Mouse (Mus musculus) urinary bladder, adult 18-20 months (tissue): ENCODE data around the gene Grik2.
A peak's percentile ranks its signal among the peaks of the same experiment; 100 is the strongest.

Experiments used
- DNase-seq, 2 experiments: peaks; one replicate each; pipeline ENCODE4 v3.0.0; 2022; ENCODE audit warnings: low spot score in 2 of 2, mixed read lengths in 2 of 2

Gene Grik2

DNA sequence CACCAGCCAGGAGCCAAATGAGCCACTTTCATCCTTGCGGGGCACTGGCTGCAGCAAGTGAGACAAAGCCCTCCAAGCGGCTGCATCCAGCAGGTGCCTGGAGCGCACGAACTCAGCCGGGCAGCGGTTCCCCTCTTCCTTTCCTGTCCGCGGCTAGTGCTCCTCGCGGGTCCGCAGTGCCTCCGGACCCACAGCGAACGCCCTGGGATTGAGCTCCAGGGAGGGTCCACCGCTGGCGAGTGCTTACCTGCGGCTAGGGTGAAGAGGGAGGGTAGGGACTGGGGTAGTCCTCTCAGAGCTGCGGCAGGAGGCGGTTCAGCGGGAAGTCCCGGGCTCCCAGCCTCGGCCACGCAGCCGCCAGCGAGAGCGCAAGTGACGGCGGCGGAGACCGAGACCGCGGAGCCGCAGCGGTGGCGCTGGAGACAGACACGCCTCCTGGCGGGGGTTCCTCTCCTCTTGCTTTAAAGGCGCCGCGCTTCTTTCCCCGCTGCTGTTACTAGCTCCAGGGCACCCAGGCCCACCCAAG is at the start of gene Grik2:
TSS of gene Grik2 (minus strand) at position 386 of the 526 bp plus-strand sequence.
- peak in 1 of 2 experiments; percentile 5 for DNase-seq

DNA sequence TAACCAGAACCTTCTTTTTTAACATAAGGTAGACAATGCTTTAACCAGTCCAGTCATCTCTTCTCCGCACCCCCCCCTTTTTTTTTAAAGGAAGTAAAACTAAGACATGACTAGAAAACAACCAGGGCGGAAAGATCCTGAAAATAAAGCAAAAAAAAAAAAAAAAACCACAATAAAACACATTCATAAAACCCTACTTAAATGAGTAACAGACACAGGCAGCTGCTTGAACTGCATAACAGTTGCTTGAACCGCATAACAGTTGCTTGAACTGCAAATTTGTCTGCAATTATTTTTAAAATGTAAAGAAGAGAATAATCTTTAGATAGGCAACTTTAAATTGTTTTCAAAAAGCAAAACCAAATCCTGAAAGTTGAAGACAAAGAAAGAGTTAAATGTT is 45.8 kb upstream of the Grik2 start:
- no peak for DNase-seq

DNA sequence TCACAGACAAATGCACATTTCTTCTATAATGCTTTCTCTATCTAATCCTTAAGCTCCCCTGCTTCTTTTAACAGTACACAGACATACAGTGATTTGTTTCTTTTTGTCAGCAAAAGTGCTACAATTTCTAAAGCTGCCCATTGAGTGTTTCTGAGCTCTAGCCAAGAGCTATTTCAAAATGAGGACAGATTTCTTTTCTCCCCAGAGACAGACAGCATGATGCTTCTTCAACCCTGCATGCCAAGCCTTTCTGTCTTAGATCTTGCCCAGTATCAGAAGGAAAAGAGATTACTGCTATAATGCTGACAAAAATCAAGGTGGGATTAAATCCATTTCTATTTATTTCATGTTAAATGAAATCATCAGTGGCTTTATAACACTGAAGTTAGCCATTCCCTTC is 18.7 kb upstream of the Grik2 start:
- DNase-seq: no peak

DNA sequence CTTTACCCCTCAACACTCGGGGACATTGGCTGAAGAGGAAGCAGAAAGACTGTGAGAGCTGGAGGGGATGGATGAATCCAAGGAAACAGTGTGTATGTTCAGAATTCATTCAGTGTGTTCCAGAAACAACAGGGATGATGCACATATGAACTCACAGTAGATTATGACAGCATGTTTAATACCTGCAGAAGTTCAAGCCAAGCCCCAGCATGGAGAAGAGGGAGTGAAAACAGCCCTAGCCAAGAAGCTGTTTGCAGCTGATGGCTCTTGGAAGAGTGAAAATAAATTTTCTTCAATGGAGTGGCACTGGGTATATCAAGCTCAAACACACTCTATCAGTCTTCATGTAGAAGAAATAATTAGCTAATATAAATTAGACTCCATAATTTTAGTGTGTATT is 12.4 kb upstream of the Grik2 start:
- no peak for DNase-seq

DNA sequence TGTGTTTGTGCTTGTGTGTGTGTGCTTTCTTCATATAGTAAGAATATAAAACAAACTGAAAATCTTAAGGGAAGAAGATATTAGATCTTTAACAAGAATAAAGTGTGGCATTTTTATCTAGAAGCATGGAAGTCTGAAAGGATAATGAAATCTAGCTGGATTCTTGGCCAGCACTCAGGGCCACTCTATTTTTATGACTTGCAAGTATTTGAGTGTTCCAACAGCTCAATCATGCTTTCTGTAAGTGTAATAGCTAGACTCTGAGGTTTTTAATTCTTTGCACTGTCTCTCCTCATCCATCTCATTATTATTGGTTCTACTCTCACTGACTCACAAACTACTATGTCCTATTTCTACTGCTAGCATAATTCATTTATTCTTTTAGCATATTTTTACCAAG is 5.6 kb upstream of the Grik2 start:
- DNase-seq: no peak

DNA sequence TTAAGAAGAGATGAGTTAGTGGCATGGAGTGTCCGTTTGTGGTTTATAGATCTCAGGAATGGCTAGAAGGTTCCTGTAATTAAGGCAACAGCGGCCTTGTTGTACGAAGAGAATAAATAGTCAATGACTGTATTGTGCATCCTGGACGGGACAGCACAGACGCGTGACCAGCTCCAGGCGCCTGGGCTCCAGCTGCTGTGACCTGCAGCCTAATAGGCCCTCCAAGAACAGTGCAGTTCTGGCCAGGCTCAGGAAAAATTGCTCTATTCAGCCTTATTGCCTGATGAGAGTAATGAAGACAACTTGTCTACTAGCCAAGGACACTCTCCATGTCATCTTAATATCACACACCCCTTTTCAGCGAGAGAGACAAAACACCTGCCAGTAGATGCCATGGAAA is 1.8 kb upstream of the Grik2 start:
- DNase-seq: no peak

DNA sequence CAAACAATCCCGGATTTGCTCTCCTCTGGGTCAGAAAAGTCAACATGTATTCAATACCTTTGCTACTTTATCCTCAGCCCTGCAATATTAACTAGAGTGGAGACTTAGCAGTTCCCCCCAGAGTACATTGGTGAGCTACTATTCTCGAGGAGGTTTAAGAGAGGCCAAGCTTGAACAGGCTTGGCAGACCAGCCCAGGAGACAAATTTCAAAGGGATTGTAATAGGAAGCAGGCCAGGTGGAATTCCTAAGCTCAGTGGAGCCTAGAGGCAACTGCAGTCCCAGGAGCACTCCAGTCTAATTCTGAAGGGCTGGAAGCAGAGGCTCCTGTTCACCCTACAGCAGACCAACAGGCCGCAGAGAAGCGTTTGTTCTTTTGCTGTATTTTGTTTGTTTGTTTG is 1.1 kb upstream of the Grik2 start:
- no peak for DNase-seq

DNA sequence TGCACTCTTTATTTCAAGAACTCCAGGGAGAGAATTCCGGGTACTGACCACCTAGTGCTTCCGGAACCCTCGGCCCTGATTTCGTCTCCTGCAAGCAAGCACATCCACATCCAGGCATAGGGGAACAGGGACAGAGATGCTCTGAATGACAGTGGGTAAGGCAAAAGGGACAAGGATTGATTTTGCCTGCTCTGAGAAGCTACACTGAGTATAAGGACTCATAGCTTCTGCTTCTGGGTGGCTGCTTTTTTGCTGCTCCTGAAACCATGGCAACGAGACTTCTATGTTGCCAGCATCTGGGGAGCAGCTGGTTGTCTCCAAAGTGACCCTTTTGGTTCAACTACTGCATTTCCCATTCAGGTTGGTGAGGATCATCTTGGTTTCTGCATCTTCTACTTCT is 348 bp upstream of the Grik2 start:
- DNase-seq: no peak

DNA sequence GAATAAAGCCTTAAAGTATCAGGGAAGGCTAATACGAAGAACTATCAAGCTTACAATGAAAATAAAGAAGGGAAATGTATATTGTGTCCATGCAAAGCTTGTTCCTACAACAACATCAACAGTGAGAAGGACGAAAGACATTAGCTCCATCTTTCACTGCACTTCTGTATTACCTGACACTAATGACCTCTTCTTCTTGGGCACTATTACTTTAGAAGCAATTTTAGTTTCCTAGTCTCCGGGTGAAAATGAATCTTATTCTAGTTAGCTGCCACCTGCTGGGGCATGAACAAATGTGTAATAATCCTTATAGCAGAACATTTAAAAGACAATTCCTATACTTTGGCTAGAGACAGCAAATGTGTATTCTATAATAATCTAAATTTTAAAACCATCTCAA is 1.9 kb downstream of the Grik2 start:
- no peak for DNase-seq

DNA sequence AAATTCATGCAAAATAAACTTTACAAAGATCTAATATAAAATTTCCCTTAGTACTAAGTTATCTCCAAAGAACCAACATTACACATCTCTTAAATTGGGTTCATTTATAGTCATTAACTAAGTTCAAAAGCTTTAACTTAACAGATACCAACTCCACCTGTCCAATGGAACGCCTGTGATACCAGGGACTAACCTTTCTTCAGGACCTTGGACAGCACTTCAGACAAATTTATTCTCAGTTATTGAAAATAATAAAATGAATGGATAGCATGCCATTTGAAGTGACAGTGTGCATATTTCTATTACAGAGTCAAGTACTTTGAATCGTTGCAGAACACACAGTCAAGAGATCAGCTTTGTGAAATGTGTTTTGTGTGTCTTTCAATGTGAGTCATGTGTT is 3.1 kb downstream of the Grik2 start:
- no peak for DNase-seq

DNA sequence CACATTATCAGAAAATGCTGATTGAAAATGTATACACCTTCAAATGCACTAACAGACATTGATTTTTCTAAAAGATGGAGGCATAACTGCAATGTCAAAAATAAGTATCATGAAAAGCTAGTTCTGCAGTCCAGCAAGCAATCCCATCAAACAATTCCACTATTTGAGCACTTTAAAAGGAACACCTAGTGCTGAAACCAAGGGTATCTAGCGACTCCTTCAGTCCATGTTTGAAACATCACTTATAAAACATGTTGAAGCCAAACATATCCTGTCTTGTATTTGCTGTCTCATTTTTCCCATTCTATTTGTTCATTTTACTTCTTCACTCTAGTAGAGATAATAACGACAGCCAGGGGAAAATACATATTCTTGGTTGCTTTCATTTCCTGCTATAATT is 3.7 kb downstream of the Grik2 start:
- DNase-seq: no peak

DNA sequence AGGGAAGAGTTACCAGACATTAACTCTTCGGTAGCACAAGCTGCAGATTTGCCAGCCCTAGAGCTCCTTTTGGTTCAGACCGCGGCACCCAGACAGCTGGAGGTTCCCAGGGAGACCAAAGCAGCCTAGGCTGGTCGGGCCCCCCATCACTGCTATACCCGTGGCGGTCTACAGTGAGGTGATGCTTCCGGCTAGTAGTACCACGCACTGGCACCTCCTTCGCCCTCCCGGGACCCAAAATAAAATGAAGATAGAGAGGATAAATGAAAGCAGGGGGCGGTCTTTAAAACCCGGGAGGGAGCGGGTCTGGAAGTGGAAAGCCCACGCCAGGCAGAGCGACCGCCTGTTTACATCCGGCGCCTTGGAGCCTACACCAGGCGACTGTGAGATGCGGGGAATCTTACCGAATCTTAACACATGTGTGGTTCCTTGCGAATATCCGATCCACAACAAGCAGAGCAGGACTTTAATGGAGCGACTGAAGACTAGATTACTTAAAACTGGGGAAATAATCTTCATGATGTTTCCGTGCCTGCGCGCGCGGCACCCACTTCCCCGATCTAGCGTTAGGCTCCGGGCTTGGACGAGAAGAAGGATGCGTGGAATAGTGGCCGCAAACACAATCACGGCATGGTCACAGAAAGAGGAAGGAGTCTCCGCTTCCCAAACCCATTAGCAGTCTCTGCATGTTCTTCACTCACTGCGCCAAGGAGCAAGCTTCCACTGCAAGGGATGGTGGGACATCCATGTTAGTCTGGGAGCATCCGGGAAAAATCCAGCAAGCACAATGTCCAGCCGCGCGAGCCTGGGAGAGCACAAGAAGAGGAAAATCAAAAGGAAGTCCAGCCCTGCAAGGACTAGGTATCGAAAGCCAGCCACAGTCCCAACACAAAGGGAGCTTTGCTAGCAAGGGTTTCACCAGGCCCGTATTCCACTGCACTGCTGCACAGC is 5.5 kb downstream of the Grik2 start:
- no peak for DNase-seq

DNA sequence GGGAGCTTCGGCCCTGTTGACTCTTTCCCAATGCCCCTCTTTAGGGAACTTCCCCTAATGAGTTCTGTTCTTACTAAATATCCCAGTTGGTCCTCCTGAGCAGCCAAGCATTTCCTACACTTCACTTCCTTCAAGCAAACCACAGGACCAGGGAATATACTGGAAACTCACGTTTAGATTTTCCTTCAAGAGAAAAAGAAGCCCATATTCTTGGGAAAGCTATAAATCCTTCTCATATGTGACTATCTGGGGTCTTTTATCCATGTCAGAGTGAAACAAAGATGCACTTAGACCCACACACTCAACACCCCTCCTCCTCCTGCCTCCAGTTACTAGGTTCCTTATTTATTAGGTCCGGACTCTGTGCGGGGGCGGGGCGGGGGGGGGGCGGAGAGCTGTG is 6.5 kb downstream of the Grik2 start:
- DNase-seq: no peak

DNA sequence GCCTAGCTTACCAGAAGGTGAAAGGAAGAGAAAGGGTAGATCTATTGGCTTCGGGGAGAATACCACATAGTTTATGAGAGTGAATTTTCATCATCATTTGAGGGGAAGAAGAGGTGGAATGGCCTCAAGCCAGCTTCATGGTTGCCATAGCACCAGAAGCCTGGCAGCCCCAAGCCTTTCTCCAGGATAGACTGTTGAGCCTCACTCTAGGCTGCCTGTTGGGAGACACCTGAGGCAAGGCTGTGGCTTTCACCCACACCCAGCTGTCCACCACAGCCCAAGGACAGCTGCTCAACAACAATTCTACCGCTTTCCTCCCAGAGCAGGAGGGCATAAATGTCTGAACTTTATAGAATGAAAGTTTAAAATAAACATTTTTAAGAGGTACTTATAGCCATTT is 8.1 kb downstream of the Grik2 start:
- no peak for DNase-seq

DNA sequence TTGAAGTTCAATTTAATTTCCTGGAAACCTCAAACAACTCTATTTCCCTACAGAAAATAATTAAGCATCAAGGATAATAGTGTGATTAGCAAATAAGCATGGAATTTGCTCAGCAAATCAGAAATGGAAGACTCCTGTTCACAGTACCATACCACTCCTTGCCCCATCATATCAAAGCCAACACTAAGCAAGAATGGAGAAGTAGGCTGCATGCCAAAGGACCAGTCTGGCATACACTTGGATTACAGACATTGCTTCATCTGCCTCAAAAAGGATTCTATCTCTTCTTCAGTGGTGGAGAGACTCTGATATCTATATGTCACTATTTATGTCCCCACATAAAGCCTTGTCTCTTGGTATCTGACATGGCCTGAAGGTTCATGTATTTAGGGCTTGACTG is 19.7 kb downstream of the Grik2 start:
- DNase-seq: no peak

DNA sequence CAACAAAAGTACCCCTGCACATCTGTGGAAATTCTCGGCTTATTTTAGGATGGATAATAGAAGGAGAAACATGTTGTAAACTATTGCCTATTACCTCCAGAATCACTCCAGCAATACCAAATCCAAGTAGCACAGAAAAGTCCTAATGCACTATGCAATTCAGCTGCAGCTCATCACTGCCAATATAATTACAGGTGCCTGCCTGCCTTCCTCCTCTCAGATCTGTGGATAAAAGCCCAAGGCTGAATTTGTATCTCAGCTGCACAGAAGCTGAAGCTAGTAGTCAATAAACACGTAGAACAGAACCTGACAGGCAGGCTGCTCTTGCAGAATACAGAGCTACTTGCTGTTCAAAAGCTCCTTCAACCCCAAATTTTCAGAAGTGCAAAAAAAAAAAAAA is 21.0 kb downstream of the Grik2 start:
- DNase-seq: no peak

DNA sequence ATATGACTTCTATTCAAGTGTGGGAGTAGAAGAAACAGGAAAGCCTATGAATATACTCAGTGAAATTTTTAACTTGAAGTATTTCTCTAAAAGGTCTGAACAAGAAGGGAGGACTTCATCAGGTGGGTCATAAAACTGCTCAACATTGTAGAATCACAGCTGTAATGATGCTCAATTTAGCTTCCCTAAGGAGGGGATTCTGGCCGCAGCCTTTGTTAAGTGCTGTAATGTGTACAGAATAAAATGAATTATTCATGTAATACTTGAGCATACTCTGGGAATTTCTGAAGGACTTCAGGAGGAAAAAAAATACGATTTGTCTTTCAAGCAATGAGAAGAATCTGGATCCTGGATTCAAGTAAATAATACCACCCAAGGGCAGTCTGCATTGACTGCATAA is 26.0 kb downstream of the Grik2 start:
- no peak for DNase-seq

DNA sequence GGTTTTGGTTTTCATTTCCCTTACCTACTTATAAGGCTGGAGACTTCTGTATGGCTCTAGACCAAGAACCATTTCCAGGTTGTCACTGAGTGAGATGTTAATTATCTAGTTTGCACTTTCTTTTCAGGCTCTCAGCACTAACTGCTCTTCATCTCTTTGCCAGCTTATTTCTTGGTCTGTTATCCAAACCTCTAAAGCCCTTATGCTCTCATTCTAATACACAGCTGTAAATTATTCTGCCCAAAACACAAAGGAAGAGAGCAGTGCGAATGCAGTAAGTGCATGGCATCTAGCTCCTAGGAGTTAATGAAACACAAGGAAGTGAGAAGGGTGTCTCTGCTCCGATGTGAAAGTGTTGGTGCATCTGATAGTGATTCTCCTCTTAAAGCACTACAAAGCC is 36.8 kb downstream of the Grik2 start:
- no peak for DNase-seq

DNA sequence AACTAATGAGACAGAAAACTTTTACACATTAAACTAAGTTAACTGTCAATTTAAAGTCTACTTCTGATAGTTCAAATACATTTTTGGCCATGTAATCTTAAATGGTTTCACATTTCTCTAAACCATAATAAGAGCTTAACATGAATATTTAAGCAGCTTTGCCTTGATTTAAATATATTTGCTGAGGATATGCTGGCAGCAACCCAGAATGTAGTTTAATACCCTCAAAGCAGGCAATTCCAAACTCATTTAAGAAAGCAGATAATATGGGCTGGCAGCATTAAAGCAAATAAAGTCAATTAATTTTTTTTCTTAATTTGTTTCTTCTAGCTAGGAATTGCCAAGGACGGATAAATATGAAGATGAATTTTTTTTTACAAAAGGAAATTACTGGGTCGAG is 56.7 kb downstream of the Grik2 start:
- no peak for DNase-seq

DNA sequence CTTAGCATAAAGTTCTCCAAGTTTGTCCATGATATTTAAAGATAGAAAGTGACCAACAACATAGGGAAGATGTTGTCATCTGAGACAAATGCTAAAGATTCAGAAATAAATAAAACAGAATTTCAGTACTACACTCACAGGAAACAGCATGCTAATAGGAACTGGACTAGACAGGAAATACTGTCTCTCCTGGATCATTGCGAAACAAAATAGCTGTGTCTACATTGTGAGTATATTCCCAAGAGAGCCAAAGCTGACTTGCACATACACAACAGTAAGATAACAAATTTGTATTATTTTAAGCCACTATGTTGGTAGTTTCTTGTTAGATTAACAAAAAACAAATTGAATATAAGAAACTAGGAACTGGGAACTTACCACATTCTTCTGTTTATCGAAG is 64.9 kb downstream of the Grik2 start:
- DNase-seq: no peak

DNA sequence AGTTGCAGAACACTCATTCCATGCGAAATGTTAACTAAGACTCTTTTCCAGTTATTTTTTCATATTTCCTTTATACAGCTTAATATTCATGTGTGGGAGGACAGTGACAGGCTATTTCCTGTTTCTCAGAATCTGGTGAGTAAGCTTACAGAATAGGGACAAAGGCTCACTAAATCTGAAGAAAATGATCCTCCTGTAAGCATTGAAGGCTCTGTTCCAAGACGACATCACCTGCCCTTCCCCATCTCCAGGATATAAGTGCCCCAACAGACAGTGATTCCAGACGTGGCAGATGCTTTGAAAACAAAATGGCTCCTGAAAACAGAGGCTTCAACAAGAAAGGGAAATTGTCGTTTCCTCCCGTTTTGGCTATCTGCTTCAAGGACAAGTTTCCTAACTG is 71.7 kb downstream of the Grik2 start:
- DNase-seq: no peak

DNA sequence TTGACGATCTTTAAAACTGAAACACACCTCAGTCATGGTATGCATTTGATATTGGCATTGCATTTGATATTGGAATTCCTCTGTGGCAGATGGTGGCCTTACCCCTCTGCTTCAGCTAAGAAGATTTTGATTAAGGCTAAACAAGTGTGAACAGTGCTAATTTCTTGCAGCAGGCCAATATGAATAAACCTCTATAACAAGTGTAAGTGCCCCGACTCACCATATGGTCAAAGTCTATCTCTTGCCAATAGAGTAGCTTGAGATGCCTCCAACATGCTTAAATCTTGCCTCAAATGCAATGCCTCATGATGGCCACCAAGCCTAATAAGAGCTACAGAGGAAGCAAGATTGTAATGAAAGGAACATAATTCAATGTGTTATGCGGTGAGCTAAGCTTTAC is 78.8 kb downstream of the Grik2 start:
- no peak for DNase-seq

DNA sequence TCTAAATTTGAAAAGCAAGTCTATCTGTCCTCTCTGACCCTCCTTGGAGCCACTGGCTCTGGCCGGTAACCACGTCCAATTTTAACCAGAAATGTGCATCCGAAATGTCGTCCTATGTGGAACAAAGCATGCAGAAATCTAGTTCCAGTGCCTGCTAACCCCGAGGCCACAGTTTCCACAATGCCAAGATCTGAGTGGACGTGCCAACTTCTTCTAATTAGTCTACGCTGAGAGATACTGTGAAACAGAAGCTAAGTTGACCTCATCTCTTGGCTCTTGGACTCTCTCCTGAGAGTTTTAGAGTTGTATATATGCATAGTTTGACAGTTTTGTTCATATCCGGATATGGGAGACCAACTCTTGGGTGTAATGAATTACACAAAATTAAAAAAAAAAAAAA is 84.1 kb downstream of the Grik2 start:
- no peak for DNase-seq

DNA sequence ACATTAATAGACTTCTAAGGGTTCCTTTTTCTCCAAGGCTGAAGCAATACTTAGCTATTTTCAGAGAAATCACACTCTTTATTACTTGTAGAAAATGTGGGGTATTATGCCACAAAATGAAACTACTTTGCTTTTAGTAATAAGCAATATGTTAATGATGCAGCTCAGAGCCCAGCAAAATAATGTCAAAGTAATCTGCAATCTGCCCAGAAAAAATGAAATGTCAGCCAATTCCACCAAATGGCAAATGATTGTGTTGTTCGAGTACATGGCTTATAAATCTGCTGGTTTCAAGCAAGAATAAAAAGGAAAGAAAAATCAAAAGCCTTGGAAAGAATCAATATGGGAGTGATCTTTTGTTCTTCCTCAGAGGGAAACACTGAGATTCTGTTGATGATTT is 136.2 kb downstream of the Grik2 start:
- no peak for DNase-seq
